Mouse (Mus musculus) bone marrow macrophage, adult 2 months (primary cell): ENCODE measurements at regions not wholly inside any gene's neighbourhood (a gene's known extent, or its start where the extent isn't known, plus 50 kb on each side); places are given as distances from the start of the nearest gene placed in this dataset.

Experiments
- H3K27ac ChIP-seq: 2 replicates; pipeline ENCODE4 v1.5.1; 2012; ENCODE audit warnings: low read depth, low read length; ENCODE audit not compliant: insufficient read depth
- H3K4me1 ChIP-seq: 2 replicates; pipeline ENCODE4 v1.6.1; 2012; ENCODE audit warnings: low read length; ENCODE audit not compliant: control insufficient read depth, insufficient read depth
- H3K4me3 ChIP-seq: 2 replicates; pipeline ENCODE4 v1.5.1; 2012; ENCODE audit warnings: mild to moderate bottlenecking, low read length, moderate library complexity; ENCODE audit not compliant: insufficient read depth
- CTCF ChIP-seq: IDR thresholded peaks from 2 replicates; pipeline ENCODE4 v1.5.1; 2012; ENCODE audit warnings: low read depth, mild to moderate bottlenecking, low read length, moderate library complexity
- POLR2A ChIP-seq: IDR thresholded peaks from 2 replicates; pipeline ENCODE4 v1.6.1; 2012; ENCODE audit warnings: mild to moderate bottlenecking, low read depth, low read length, borderline replicate concordance

DNA sequence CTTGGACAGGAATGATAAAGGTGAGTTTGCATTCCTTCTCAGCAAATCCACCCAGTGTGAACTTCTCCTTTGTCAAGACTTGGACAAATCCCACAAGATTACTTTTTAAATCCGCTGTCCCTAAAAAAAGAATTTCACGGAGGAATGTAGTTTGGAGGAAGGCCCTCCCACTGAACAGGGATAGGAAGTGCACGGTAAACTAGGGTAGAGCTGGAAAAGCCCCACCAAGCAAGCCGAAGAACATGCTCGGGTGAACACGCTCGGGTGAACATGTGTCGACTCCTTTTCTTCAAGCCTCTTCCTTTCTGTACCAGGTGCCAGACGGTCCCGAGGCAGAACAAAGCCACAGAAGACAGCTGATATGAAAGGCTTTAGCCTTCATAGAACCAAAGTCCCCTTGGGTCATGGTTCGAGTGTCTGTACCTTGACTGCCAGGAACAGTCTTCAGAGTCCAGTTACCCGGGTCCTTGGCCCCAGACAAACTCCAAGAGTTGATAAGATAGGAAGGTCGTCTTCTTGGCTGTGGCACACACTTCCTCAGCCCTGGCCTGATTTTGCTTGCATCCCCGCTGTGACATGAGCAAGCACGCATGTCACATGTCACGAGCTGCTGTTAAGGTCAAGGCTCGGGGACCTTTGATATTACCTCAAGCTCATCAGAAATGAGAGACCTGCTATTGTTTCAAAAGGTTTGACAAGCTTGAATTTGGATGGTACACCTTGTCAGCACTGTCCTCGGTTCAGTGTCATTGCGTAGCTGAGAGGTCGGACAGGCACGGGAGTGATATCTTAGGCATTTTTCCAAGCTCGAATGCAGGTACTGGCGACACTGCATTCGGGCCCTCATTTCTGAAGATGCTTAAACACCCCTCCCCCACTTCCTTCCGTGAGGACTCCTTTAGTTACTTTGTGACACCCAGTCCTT, 51.5 kb upstream of the Ryk start:
- Histone ChIP-seq H3K4me3 (no peak overlapping the region), H3K4me1 (no peaks in the 10 kb centered on the region), H3K27ac (no peak overlapping the region)
- TF ChIP-seq CTCF (no peak), POLR2A (no peak)

DNA sequence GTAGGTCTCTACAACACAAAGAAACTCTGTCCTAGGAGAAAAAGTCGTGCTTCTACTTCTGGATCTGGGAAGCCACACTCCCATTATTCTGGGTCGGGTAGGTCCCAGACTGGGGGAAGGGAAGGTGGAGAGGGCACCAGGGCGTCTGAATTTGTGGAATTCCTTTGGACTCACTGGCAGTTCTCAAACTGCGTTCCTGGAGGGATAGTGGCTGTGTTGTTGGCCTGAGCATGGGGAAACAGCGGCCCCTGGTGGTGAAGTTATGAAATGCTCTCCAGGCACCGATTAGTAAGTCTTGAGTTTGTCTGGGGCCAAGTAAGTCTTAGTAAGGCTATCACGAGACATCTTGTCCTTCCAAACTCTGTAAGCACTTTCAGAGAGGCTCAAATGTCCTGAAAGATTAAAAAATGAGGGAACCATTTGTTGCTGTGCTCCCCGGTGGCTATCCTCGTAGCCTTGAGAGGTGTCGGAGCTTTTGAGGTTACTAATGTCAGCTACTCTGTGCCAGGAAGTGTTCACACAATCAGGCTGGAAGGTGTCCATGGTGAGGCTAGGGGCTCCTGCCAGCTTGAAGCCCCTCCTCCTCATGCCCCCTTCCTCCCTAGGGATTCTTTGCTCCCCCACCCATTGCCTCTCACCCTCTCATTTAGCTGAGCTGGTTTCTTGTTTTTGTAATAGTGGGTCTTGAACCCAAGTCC, 50.2 kb upstream of the Ryk start:
- TF ChIP-seq CTCF (peak; percentile 87), POLR2A (no peak)
- no peak overlapping the region for H3K4me3 ChIP-seq
- no peak overlapping the region for H3K27ac ChIP-seq
- no peaks in the 10 kb centered on the region for H3K4me1 ChIP-seq
